Mouse (Mus musculus): ENCODE results near the gene Khdc3. TPM values are rescaled to one million over a fixed set of nuclear protein-coding genes. Genes with fewer than 3 reads are reported as not detected.
A peak's percentile ranks its signal among the peaks of the same experiment; 100 is the strongest.
"Not testable (repeated sequence)": the region's sequence is repeated elsewhere in the genome, so short reads cannot be mapped to it uniquely, and the experiment has no call there.

The Khdc3 gene
- not detected in 2 replicates for polyA plus RNA-seq (2015; fragmentation: Nextera tagmentation; extraction: Ambion mirVana)

- H3K4me1 ChIP-seq (replicated peaks) = peaks cover 9% of the 10 kb centered on the region
- H3K4me3 ChIP-seq (replicated peaks) = no peak within 1 kb of the TSS
- H3K36me3 ChIP-seq = no peaks in the 10 kb centered on the region
- no peak for ATAC-seq
- H3K9me3 ChIP-seq = no peaks in the 10 kb centered on the region
- H3K9ac ChIP-seq = no peak within 1 kb of the TSS
- H3K4me2 ChIP-seq (replicated peaks) = no peak within 1 kb of the TSS
- H3K27ac ChIP-seq = no peak within 1 kb of the TSS
- peaks cover 3% of the 10 kb centered on the region; the same call in 1 of the 2 replicates for H3K27me3 ChIP-seq (replicated peaks)
- 85% methylated on average over 5 of the region's 5 CpGs for WGBS
Observed at GRCm38 (mm10) chr9:73101536-73101935, at the start of gene Khdc3. Khdc3 (plus strand) TSS chr9:73101836.

- WGBS = 55% methylated on average over 10 of the region's 10 CpGs
- Histone ChIP-seq H3K9ac (no peak overlapping the region), H3K36me3 (no peaks in the 10 kb centered on the region), H3K27me3 (replicated peaks) (no peaks in the 10 kb centered on the region), H3K4me2 (replicated peaks) (no peak overlapping the region), H3K4me1 (replicated peaks) (no peaks in the 10 kb centered on the region), H3K27ac (no peak overlapping the region), H3K9me3 (no peaks in the 10 kb centered on the region), H3K4me3 (replicated peaks) (no peak overlapping the region)
- 0 out of 2 replicates have a peak, but pooled peaks have one; percentile 17 for ATAC-seq
Observed at GRCm38 (mm10) chr9:73055441-73055911, 46.2 kb upstream of the Khdc3 start.

- Histone ChIP-seq H3K27ac (no peak overlapping the region), H3K4me1 (replicated peaks) (0 out of 2 replicates have a peak, but pooled peaks cover 7% of the 10 kb centered on the region), H3K9me3 (no peaks in the 10 kb centered on the region), H3K36me3 (no peaks in the 10 kb centered on the region), H3K4me2 (replicated peaks) (no peak overlapping the region), H3K9ac (no peak overlapping the region), H3K4me3 (replicated peaks) (no peak overlapping the region), H3K27me3 (replicated peaks) (no peaks in the 10 kb centered on the region)
- no peak for ATAC-seq
- 89% methylated on average over 4 of the region's 4 CpGs for WGBS
Observed at GRCm38 (mm10) chr9:73059224-73059623, 42.4 kb upstream of the Khdc3 start.

DNA sequence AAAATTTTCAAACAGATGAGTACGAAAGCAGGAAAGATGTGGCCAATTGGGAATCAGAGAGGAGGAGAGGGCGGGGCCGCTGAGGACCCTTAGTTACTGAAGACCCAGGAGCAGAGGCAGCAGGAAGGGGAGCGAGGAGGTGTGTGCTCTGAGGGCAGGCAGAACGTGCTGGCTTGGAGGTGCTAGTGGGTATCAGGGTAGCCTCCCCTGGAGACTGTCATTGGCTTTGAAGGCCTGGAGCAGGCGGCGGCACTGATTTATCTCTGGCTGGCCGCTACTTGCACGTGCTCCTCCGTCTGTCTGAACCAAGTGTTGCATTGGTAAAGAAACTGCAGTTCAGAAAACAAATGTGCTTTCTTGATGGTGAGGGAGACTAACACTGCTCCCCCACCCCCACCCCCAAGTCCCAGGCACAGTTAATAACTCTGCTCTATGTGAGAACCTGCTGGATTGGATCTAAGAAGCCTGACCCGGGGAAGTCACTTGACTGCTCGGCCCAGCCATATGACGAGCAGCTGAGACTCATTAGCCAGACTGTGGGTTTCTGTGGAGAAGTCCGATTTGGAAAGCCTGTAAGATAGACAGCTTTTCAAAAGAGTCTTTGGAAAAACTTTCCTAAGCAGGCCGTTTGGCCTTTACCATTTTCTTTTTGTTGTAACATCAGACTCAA, 37.9 kb upstream of the Khdc3 start:
- H3K4me3 ChIP-seq (replicated peaks) = no peak overlapping the region
- H3K36me3 ChIP-seq = no peaks in the 10 kb centered on the region
- peak overlapping the region; percentile 40 for H3K4me2 ChIP-seq (replicated peaks)
- no peak overlapping the region for H3K9ac ChIP-seq
- no peak overlapping the region for H3K27ac ChIP-seq
- H3K9me3 ChIP-seq = no peaks in the 10 kb centered on the region
- WGBS = 26% methylated on average over 15 of the region's 15 CpGs
- H3K4me1 ChIP-seq (replicated peaks) = peaks cover 19% of the 10 kb centered on the region
- no peaks in the 10 kb centered on the region for H3K27me3 ChIP-seq (replicated peaks)
- no peak for ATAC-seq

DNA sequence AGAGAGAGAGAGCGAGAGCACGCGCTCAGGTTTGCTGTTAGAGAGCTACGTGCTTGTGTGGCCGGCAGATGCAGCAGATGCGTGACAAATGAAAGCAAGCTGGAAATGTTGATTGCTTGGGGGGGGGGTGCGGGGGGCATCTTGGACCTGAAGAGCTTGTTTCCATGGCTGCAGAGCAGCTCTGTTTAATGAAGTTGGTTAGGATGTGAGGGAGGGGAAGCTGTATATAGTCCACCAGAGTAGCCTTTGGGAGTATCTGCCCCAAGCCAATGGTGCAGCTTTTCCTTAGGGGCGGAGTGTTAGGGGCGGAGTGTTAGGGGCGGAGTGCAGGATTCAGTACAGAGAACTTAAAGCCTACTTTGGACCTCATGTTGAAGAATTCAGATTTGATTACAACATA, 34.5 kb upstream of the Khdc3 start:
- peaks cover 22% of the 10 kb centered on the region for H3K4me1 ChIP-seq (replicated peaks)
- H3K4me2 ChIP-seq (replicated peaks) = peak overlapping the region; percentile 45
- WGBS = 33% methylated on average over 10 of the region's 10 CpGs
- H3K4me3 ChIP-seq (replicated peaks) = no peak overlapping the region
- no peak overlapping the region for H3K27ac ChIP-seq
- H3K9ac ChIP-seq = no peak overlapping the region
- no peaks in the 10 kb centered on the region for H3K27me3 ChIP-seq (replicated peaks)
- ATAC-seq = peak; percentile 58
- no peaks in the 10 kb centered on the region for H3K36me3 ChIP-seq
- H3K9me3 ChIP-seq = no peaks in the 10 kb centered on the region

GRCm38 (mm10) chr9:73068230-73068679, 33.4 kb upstream of the Khdc3 start:
- no peaks in the 10 kb centered on the region for H3K27me3 ChIP-seq (replicated peaks)
- WGBS = 21% methylated on average over 6 of the region's 6 CpGs
- H3K9me3 ChIP-seq = no peaks in the 10 kb centered on the region
- 0 out of 2 replicates have a peak overlapping the region, but pooled peaks have one; percentile 9 for H3K4me2 ChIP-seq (replicated peaks)
- H3K4me3 ChIP-seq (replicated peaks) = no peak overlapping the region
- no peaks in the 10 kb centered on the region for H3K36me3 ChIP-seq
- no peak overlapping the region for H3K9ac ChIP-seq
- H3K4me1 ChIP-seq (replicated peaks) = peaks cover 21% of the 10 kb centered on the region
- ATAC-seq = peak; percentile 73
- peak overlapping the region; percentile 19 for H3K27ac ChIP-seq

DNA sequence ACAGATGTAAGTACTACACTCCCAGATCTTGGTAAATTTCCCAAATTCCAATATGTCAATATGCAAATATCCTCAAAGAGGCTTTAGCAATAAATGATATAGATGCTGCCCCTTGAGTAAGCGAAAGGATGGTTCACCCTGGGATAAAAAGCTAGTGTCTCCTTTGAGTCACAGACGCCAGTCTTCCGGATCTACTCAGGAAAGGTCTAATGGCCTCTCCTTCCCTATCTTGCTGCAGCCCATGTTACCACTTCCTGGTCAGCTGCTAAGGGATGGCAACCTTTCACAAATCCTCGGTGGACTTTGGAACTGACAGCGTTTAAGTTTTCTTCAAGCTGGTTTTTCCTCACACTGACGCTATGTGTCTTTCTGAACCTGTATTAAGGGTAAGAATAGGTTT, 32.9 kb upstream of the Khdc3 start:
- Histone ChIP-seq H3K9me3 (no peaks in the 10 kb centered on the region), H3K4me1 (replicated peaks) (peaks cover 17% of the 10 kb centered on the region), H3K36me3 (no peaks in the 10 kb centered on the region), H3K4me2 (replicated peaks) (no peak overlapping the region), H3K27ac (peak overlapping the region; percentile 40; the same call in 1 of the 2 replicates), H3K9ac (no peak overlapping the region), H3K4me3 (replicated peaks) (no peak overlapping the region), H3K27me3 (replicated peaks) (no peaks in the 10 kb centered on the region)
- WGBS = 64% methylated on average over 6 of the region's 6 CpGs
- peak; percentile 57 for ATAC-seq

- H3K9ac ChIP-seq = no peak overlapping the region
- 63% methylated on average over 10 of the region's 10 CpGs for WGBS
- peak overlapping the region; percentile 44 for H3K27ac ChIP-seq
Observed at GRCm38 (mm10) chr9:73070971-73071659, 30.5 kb upstream of the Khdc3 start.

GRCm38 (mm10) chr9:73072426-73072825, 29.2 kb upstream of the Khdc3 start:
- H3K9me3 ChIP-seq = no peaks in the 10 kb centered on the region
- no peaks in the 10 kb centered on the region for H3K36me3 ChIP-seq
- no peak overlapping the region for H3K9ac ChIP-seq
- peaks cover 11% of the 10 kb centered on the region for H3K4me1 ChIP-seq (replicated peaks)
- no peak for ATAC-seq
- WGBS = 83% methylated on average over 8 of the region's 8 CpGs
- no peaks in the 10 kb centered on the region for H3K27me3 ChIP-seq (replicated peaks)
- H3K4me2 ChIP-seq (replicated peaks) = no peak overlapping the region
- H3K27ac ChIP-seq = no peak overlapping the region
- H3K4me3 ChIP-seq (replicated peaks) = no peak overlapping the region

More at GRCm38 (mm10) chr9:73070971-73071659, 30.5 kb upstream of the Khdc3 start:
- H3K4me1 ChIP-seq (replicated peaks) = peaks cover 15% of the 10 kb centered on the region
- H3K9me3 ChIP-seq = no peaks in the 10 kb centered on the region
- no peak for ATAC-seq
- no peak overlapping the region for H3K4me3 ChIP-seq (replicated peaks)
- no peaks in the 10 kb centered on the region for H3K27me3 ChIP-seq (replicated peaks)
- H3K36me3 ChIP-seq = no peaks in the 10 kb centered on the region
- H3K4me2 ChIP-seq (replicated peaks) = no peak overlapping the region

- no peak for ATAC-seq
- H3K4me1 ChIP-seq (replicated peaks) = peaks cover 4% of the 10 kb centered on the region; the same call in 1 of the 2 replicates
- H3K4me3 ChIP-seq (replicated peaks) = no peak overlapping the region
- H3K9me3 ChIP-seq = no peaks in the 10 kb centered on the region
- no peak overlapping the region for H3K27ac ChIP-seq
- no peak overlapping the region for H3K4me2 ChIP-seq (replicated peaks)
- no peaks in the 10 kb centered on the region for H3K36me3 ChIP-seq
- 92% methylated on average over 5 of the region's 5 CpGs for WGBS
- no peaks in the 10 kb centered on the region for H3K27me3 ChIP-seq (replicated peaks)
- no peak overlapping the region for H3K9ac ChIP-seq
Observed at GRCm38 (mm10) chr9:73073169-73073568, 28.5 kb upstream of the Khdc3 start.

- H3K9ac ChIP-seq; H3K4me1 ChIP-seq (replicated peaks); H3K36me3 ChIP-seq; H3K27ac ChIP-seq; H3K4me2 ChIP-seq (replicated peaks); H3K9me3 ChIP-seq; H3K4me3 ChIP-seq (replicated peaks); ATAC-seq; H3K27me3 ChIP-seq (replicated peaks): not testable (repeated sequence)
- WGBS = 87% methylated on average over 11 of the region's 12 CpGs
Observed at GRCm38 (mm10) chr9:73079349-73079748, 22.3 kb upstream of the Khdc3 start.

GRCm38 (mm10) chr9:73079801-73080325, 21.8 kb upstream of the Khdc3 start:
- Histone ChIP-seq H3K9ac (no peak overlapping the region), H3K27ac (no peak overlapping the region), H3K9me3 (no peaks in the 10 kb centered on the region), H3K4me3 (replicated peaks) (no peak overlapping the region), H3K4me2 (replicated peaks) (no peak overlapping the region), H3K4me1 (replicated peaks) (no peaks in the 10 kb centered on the region), H3K36me3 (no peaks in the 10 kb centered on the region), H3K27me3 (replicated peaks) (no peaks in the 10 kb centered on the region)
- ATAC-seq = no peak
- WGBS = 50% methylated on average over 7 of the region's 7 CpGs
